Mouse (Mus musculus) forebrain, postnatal 0 days (tissue): ENCODE results near the gene Grm2. TPM values are rescaled to one million over a fixed set of nuclear protein-coding genes. Genes with fewer than 3 reads are reported as not detected.
A peak's percentile ranks its signal among the peaks of the same experiment; 100 is the strongest.
"Not testable (repeated sequence)": the region's sequence is repeated elsewhere in the genome, so short reads cannot be mapped to it uniquely, and the experiment has no call there.

ENCODE experiments used
- ATAC-seq: fragments of 200-750 bp; cut with Nextera tagmentation; 2 replicates; pipeline ENCODE4 v1.8.0; 2017; ENCODE audit warnings: mild to moderate bottlenecking, moderate library complexity
- DNase-seq: peaks from one replicate; pipeline ENCODE4 v3.0.0-alpha.2; 2015
- H3K27ac ChIP-seq: fragments of 300-500 bp; sonication (generic); 2 replicates; pipeline ENCODE4 v1.5.1; 2014; ENCODE audit warnings: low read depth, mild to moderate bottlenecking, antibody characterized with exemption, low read length, moderate library complexity, mixed read lengths
- H3K27me3 ChIP-seq: fragments of 300-500 bp; sonication (generic); 2 replicates; pipeline ENCODE4 v1.6.1; 2014; ENCODE audit warnings: mild to moderate bottlenecking, low read length, mixed read lengths; ENCODE audit not compliant: insufficient read depth
- H3K36me3 ChIP-seq: fragments of 300-500 bp; sonication (generic); 2 replicates; pipeline ENCODE4 v1.6.1; 2014; ENCODE audit warnings: mild to moderate bottlenecking, moderate library complexity; ENCODE audit not compliant: insufficient read depth
- H3K4me1 ChIP-seq: fragments of 300-500 bp; sonication (generic); 2 replicates; pipeline ENCODE4 v1.6.1; 2014; ENCODE audit warnings: antibody characterized with exemption; ENCODE audit not compliant: insufficient read depth
- H3K4me2 ChIP-seq: fragments of 300-500 bp; sonication (generic); 2 replicates; pipeline ENCODE4 v1.6.1; 2014; ENCODE audit warnings: low read depth, mild to moderate bottlenecking, moderate library complexity
- H3K4me3 ChIP-seq: fragments of 300-500 bp; sonication (generic); 2 replicates; pipeline ENCODE4 v1.5.1; 2014; ENCODE audit warnings: low read depth, low read length, mixed read lengths
- H3K9ac ChIP-seq: fragments of 300-500 bp; sonication (generic); 2 replicates; pipeline ENCODE4 v1.6.1; 2014; ENCODE audit warnings: mild to moderate bottlenecking
- H3K9me3 ChIP-seq: fragments of 300-500 bp; sonication (generic); 2 replicates; pipeline ENCODE4 v1.6.1; 2016; ENCODE audit warnings: low read length
- CTCF ChIP-seq: sonication (generic); IDR thresholded peaks from 2 replicates; pipeline ENCODE4 v1.5.1; 2016; ENCODE audit warnings: antibody characterized with exemption, control low read depth, low read depth
- WGBS: fragments of 180-500 bp; shearing (Covaris S2); extraction: QIAGEN DNeasy Blood & Tissue Kit; methylation state at CpG from one replicate; pipeline ENCODE4 v1.1.7; 2014; 5-methylcytosine and 5-hydroxymethylcytosine counted together
- polyA plus RNA-seq: library from polyadenylated mRNA; unstranded; fragments of >200 nt; fragmentation: Nextera tagmentation; extraction: Ambion mirVana; gene quantifications from 2 replicates; pipeline ENCODE4 v1.2.1, GENCODE M21; 2015
- total RNA-seq: library from RNA; depleted of rRNA; stranded (reverse); fragments of >200 nt; gene quantifications from 2 replicates; pipeline ENCODE4 v1.2.3, GENCODE M21; 2014

Gene Grm2
- total and polyA plus RNA-seq, 2 experiments from 2014 or later, result 14.6 to 20.7 TPM

DNA sequence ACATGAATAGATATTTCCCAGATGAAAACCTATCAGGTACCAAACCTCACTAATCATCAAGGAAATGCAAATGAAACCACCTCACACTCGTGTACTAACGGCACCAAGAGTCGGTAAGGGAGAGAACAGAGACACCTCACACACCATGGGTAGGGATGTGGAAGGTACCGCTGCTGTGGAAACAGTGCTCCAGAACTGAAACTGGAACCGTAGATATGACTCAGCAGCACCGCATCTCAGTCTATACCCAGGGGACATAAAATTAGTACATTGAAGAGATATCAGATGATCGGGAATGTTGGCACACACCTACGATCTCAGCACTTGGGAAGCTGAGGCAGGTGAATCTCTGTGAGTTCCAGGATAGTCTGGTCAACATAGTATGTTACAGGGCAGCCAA lies 17.7 kb downstream of the Grm2 start:
- Histone ChIP-seq H3K27me3 (no peaks in the 10 kb centered on the region), H3K27ac (no peak overlapping the region), H3K9ac (no peak overlapping the region), H3K9me3 (no peaks in the 10 kb centered on the region), H3K4me1 (no peaks in the 10 kb centered on the region), H3K36me3 (no peaks in the 10 kb centered on the region), H3K4me2 (no peak overlapping the region), H3K4me3 (no peak overlapping the region)
- WGBS, result 95% methylated on average over 8 of the region's 8 CpGs
- ATAC-seq (no peak), DNase-seq (no peak)
- no peak for TF ChIP-seq CTCF

DNA sequence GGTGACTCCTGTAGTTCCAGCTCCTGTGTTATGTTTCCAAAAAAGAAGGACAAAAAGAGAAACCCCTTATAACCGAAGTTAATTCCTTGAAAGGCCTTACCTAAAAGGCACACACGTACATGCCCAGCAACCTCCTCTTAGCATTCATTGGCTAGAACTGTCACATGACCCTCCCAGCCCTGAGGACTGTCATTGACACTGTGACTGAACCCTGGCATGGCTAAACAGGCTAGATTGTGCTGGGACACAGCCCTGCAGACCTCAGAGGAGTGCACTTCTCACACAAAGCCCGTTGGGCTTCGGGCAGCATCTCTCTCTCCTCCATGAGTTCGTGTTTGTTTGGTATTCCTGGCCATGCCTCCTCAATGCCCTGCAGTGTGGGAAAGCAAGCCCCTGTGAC lies 23.7 kb downstream of the Grm2 start:
- DNase-seq (no peak), ATAC-seq (peak; percentile 74)

DNA sequence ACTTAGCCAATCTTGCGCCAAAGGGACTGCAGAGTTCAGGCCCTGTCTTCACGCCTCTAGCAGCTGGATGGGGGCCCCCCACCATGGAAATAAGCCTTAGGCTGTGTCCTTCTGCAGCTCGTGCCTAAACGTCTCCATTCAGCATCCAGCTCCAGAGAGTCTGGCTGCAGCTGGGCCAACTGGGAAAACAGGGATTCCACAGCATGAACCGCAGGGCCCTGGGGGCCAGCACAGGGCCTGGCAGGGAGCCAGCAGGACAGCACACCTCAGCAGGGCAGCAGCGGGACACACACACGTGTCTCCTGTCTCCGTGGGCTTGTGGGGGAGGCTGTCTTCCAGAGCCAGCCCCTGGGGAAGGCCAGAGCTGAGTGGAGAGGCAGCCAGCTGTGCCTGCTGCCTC lies 28.1 kb downstream of the Grm2 start:
- not testable (repeated sequence) for ATAC-seq, H3K36me3 ChIP-seq, H3K4me2 ChIP-seq, H3K4me3 ChIP-seq, H3K4me1 ChIP-seq, H3K9ac ChIP-seq, H3K27me3 ChIP-seq, H3K9me3 ChIP-seq, H3K27ac ChIP-seq, DNase-seq
- 31% methylated on average over 8 of the region's 8 CpGs for WGBS

More for the DNA sequence above, 23.7 kb downstream of the Grm2 start:
- Histone ChIP-seq H3K9me3 (no peaks in the 10 kb centered on the region), H3K27me3 (no peaks in the 10 kb centered on the region), H3K9ac (no peak overlapping the region), H3K36me3 (no peaks in the 10 kb centered on the region), H3K4me3 (no peak overlapping the region), H3K4me2 (no peak overlapping the region), H3K4me1 (no peaks in the 10 kb centered on the region), H3K27ac (no peak overlapping the region)
- 54% methylated on average over 5 of the region's 5 CpGs for WGBS
- no peak for TF ChIP-seq CTCF

DNA sequence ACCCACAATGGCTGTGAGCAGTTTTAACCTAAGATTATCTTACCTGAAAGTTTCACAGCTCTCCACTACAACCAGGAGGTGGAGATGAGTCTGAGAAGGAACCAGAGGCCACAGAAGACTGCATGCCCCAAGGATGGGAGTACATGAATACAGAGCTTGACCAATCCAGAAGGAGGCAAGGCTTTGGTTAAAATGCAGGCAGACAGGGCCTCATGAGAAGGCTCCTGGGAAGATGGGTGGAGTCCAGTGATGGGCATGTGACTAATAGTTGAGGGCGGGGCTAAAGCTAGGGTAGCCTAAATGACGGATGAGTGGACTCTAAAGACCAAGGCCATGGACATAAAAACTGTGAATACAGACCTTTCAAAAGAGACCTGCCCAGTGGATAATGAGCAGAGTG lies 29.6 kb downstream of the Grm2 start, which contains the start of gene Iqcf6:
Gene Iqcf6, plus strand, starts transcription at position 301 of the 400 bp plus-strand sequence.
- WGBS, result 89% methylated on average over 2 of the region's 2 CpGs
- no peak within 1 kb of the TSS for H3K4me3 ChIP-seq
- H3K36me3 ChIP-seq, result no peaks in the 10 kb centered on the region
- no peaks in the 10 kb centered on the region for H3K4me1 ChIP-seq
- no peaks in the 10 kb centered on the region for H3K27me3 ChIP-seq
- TF ChIP-seq CTCF, result no peak
- H3K9me3 ChIP-seq, result no peaks in the 10 kb centered on the region
- H3K4me2 ChIP-seq, result no peak within 1 kb of the TSS
- DNase-seq (no peak), ATAC-seq (no peak)
- no peak within 1 kb of the TSS for H3K9ac ChIP-seq
- H3K27ac ChIP-seq, result no peak within 1 kb of the TSS

DNA sequence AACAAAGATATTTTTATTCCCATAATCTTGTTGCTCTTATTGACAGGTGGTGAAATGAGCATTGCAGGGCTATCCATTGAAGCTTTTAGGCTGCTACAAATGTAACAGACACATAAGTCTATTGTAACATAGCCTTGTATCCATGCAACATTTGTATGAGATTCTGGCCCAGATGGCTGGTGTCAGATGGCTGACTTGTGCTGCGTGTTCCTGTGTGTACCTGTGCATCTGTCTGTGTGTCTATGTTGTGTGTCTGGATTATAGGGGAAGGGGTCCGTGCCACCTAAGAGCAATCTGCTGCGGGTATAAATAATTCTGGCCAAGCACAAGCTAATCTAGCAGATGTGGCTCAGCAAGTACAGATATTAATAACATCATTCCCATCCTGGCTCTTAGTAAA lies 38.4 kb downstream of the Grm2 start:
- H3K4me1 ChIP-seq, result no peaks in the 10 kb centered on the region; the same call in 1 of the 2 replicates
- no peak overlapping the region for H3K9ac ChIP-seq
- no peak overlapping the region for H3K4me2 ChIP-seq
- H3K9me3 ChIP-seq, result no peaks in the 10 kb centered on the region
- ATAC-seq, result no peak
- no peak for DNase-seq
- TF ChIP-seq CTCF, result no peak
- H3K27ac ChIP-seq, result no peak overlapping the region
- WGBS, result 68% methylated on average over 3 of the region's 3 CpGs
- no peak overlapping the region for H3K4me3 ChIP-seq
- H3K36me3 ChIP-seq, result no peaks in the 10 kb centered on the region
- H3K27me3 ChIP-seq, result no peaks in the 10 kb centered on the region

DNA sequence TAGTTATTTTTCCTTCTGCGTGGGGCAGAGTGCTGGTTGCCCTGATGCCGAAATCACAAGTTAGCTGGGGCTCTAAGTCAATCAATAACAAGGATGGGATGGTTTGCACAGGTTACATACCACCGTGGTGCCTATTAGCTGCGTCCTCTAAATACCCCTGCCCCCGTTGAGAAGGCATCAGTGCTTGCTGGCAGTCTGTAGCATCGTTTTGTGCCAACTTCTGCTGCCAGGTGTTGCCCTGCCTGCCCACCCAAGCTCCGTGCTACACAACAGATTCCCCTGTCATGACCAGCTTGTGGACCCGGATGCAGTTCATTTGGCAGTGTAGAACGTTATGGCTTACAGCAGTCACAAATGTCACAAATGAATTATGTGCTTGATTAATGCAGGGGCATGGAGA lies 39.6 kb downstream of the Grm2 start:
- WGBS, result 77% methylated on average over 9 of the region's 9 CpGs
- no peak overlapping the region for H3K4me2 ChIP-seq
- no peak for DNase-seq
- H3K4me1 ChIP-seq, result no peaks in the 10 kb centered on the region; the same call in 1 of the 2 replicates
- no peak for ATAC-seq
- H3K9ac ChIP-seq, result no peak overlapping the region
- H3K9me3 ChIP-seq, result no peaks in the 10 kb centered on the region
- no peak for TF ChIP-seq CTCF
- H3K4me3 ChIP-seq, result no peak overlapping the region
- no peaks in the 10 kb centered on the region for H3K36me3 ChIP-seq
- no peaks in the 10 kb centered on the region for H3K27me3 ChIP-seq
- H3K27ac ChIP-seq, result no peak overlapping the region

DNA sequence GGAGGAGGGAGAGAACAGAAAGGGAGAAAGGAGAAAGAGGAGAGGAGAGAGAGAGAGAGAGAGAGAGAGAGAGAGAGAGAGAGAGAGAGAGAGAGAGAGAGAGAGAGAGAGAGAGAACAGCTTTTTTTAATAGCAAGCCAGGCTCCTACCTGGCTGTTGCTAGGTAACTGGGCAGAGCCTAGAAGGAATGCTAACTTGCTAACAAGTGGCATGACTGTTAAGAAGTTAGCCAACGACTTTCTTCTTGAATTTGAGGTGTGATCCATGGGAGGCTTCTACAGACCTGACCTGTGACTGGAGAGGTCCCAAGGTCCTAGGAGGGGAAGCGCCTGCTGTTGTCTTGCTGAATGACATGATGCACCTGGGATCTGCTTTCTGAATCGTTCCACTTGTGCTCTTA lies 41.3 kb downstream of the Grm2 start:
- H3K9me3 ChIP-seq, result no peaks in the 10 kb centered on the region
- H3K27ac ChIP-seq, result no peak overlapping the region
- H3K4me2 ChIP-seq, result no peak overlapping the region
- H3K9ac ChIP-seq, result no peak overlapping the region
- no peak for TF ChIP-seq CTCF
- H3K4me1 ChIP-seq, result no peaks in the 10 kb centered on the region; the same call in 1 of the 2 replicates
- no peaks in the 10 kb centered on the region for H3K36me3 ChIP-seq
- WGBS, result 40% methylated on average over 3 of the region's 3 CpGs
- no peaks in the 10 kb centered on the region for H3K27me3 ChIP-seq
- ATAC-seq, result no peak
- no peak overlapping the region for H3K4me3 ChIP-seq
- DNase-seq, result no peak

DNA sequence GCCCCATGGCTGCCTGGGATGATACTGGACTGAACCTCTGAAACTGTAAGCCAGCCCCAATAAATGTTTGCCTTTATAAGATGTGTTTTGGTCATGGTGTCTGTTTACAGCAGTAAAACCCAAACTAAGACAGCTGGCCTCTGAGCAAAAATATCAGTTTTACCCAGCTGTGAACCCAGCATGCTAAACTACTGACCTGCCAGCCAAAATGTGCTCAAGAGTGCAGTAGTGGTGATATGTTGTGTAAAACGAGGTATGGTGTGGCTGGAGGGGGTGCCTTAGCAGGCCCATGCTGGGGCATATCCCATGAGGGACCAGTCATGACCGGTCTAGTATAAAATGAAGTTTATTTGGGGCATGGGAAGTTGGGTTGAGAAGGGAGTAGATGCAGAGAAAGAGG lies 41.9 kb downstream of the Grm2 start:
- DNase-seq, result no peak
- no peak for TF ChIP-seq CTCF
- Histone ChIP-seq H3K4me3 (no peak overlapping the region), H3K36me3 (no peaks in the 10 kb centered on the region), H3K4me2 (no peak overlapping the region), H3K4me1 (no peaks in the 10 kb centered on the region; the same call in 1 of the 2 replicates), H3K9me3 (no peaks in the 10 kb centered on the region), H3K27me3 (no peaks in the 10 kb centered on the region), H3K9ac (no peak overlapping the region), H3K27ac (no peak overlapping the region)
- WGBS, result 68% methylated on average over 2 of the region's 2 CpGs
- no peak for ATAC-seq
